In genomic region chr4:59263418-59263817, GRCm38 (mm10) we compare ENCODE assay signal across 23 mouse cellular contexts.
DNase-seq lines count a peak whose midpoint lies in the region; ATAC-seq and TF ChIP-seq lines count a peak whose summit lies in the region.
"Had no signal": no experiment of that assay in that cellular context is flagged by ENCODE, and none has a peak within 500 bp of the region (broad histone marks: within the 10 kb centered on the region; RNA-seq: fewer than 3 reads in every experiment).

No protein-coding gene starts in this region.

- no peaks in the 10 kb centered on the region for H3K36me3 ChIP-seq in heart, adult 2 months (ENCODE audit: control insufficient read depth, insufficient read depth, low read length)
- no peaks in the 10 kb centered on the region for H3K36me3 ChIP-seq in liver, embryonic 14.5 days (replicated peaks; ENCODE audit: control insufficient read depth, insufficient read depth, low read depth)
- peaks cover under 1% of the 10 kb centered on the region for H3K36me3 ChIP-seq in liver, embryonic 12.5 days
- no peaks in the 10 kb centered on the region for H3K36me3 ChIP-seq in hindbrain, postnatal 0 days (ENCODE audit: insufficient read depth, low read length)
- H3K36me3 ChIP-seq: embryonic facial prominence, embryonic 10.5 days had no signal

- H3K4me1 ChIP-seq in heart, adult 2 months (ENCODE audit: control insufficient read depth, insufficient read depth, low read length): peaks cover 1% of the 10 kb centered on the region
- peaks cover 5 to 23% of the 10 kb centered on the region in 2 experiments; a peak in 3 of 4 replicates for H3K4me1 ChIP-seq in liver, embryonic 14.5 days (replicated peaks; ENCODE audit: control insufficient read depth in 2 of 2, insufficient read depth in 2 of 2, low read length in 1 of 2)
- peaks cover 61% of the 10 kb centered on the region for H3K4me1 ChIP-seq in liver, embryonic 12.5 days
- H3K4me1 ChIP-seq in hindbrain, postnatal 0 days (ENCODE audit: insufficient read depth, low read length): no peaks in the 10 kb centered on the region
- H3K4me1 ChIP-seq: embryonic facial prominence, embryonic 10.5 days had no signal

- no peak for DNase-seq in heart, adult 2 months
- no peak for DNase-seq in heart, adult 11 months
- DNase-seq in liver, embryonic 14.5 days (ENCODE audit: low read depth in 3 of 3, low spot score in 3 of 3): no peak
- peak; percentile 60 for DNase-seq in 416B (ENCODE audit: low read depth)
- peak; percentile 36 for DNase-seq in NIH3T3 (ENCODE audit: low read depth)
- no peak for DNase-seq in frontal cortex, postnatal 14 days (ENCODE audit: low spot score in 2 of 2)
- DNase-seq in hindbrain, postnatal 0 days (ENCODE audit: low spot score): no peak
- DNase-seq: adrenal gland, postnatal 10 days; B cell, adult 2 months; cerebellum, adult 11-12 months; cerebellum, postnatal 25 days; forebrain, postnatal 0 days; gastrocnemius, postnatal 10 days; heart, postnatal 10 days; kidney, adult 18-20 months; kidney, postnatal 4 days; liver, embryonic 13.5 days; thymus, postnatal 14 days had no signal

- no peaks in the 10 kb centered on the region for H3K79me2 ChIP-seq in heart, adult 2 months (replicated peaks; ENCODE audit: control insufficient read depth, insufficient read depth, low read length)

- WGBS in heart, adult 2 months: 70% methylated on average over 2 of the region's 2 CpGs
- 42% methylated on average over 2 of the region's 2 CpGs for WGBS in liver, embryonic 14.5 days (ENCODE audit: insufficient replicate concordance)
- 61% methylated on average over 2 of the region's 2 CpGs for WGBS in liver, embryonic 12.5 days (ENCODE audit: insufficient replicate concordance)
- 88% methylated on average over 2 of the region's 2 CpGs for WGBS in hindbrain, postnatal 0 days

- H3K27me3 ChIP-seq in heart, adult 2 months (ENCODE audit: control insufficient read depth, insufficient read depth, low read length): no peaks in the 10 kb centered on the region
- H3K27me3 ChIP-seq in liver, embryonic 14.5 days (ENCODE audit: control insufficient read depth, insufficient read depth, low read length): no peaks in the 10 kb centered on the region
- no peaks in the 10 kb centered on the region for H3K27me3 ChIP-seq in liver, embryonic 12.5 days (replicated peaks)
- no peaks in the 10 kb centered on the region for H3K27me3 ChIP-seq in hindbrain, postnatal 0 days (ENCODE audit: insufficient read depth, low read length)
- H3K27me3 ChIP-seq: liver, embryonic 13.5 days had no signal

- TF ChIP-seq POLR2A in heart, adult 2 months (IDR thresholded peaks at IDR 0.05; ENCODE audit: insufficient read depth, low read depth, low read length): no peak

- no peak overlapping the region for H3K4me2 ChIP-seq in liver, embryonic 14.5 days (ENCODE audit: low read depth)
- H3K4me2 ChIP-seq in liver, embryonic 12.5 days: no peak overlapping the region
- H3K4me2 ChIP-seq in hindbrain, postnatal 0 days (ENCODE audit: low read depth, low read length): no peak overlapping the region
- H3K4me2 ChIP-seq: hindbrain, embryonic 14.5 days; liver, embryonic 13.5 days had no signal

- no peak overlapping the region for H3K9ac ChIP-seq in heart, adult 2 months (ENCODE audit: low read depth, low read length)
- H3K9ac ChIP-seq in liver, embryonic 14.5 days (replicated peaks): no peak overlapping the region
- H3K9ac ChIP-seq in liver, embryonic 12.5 days: no peak overlapping the region
- H3K9ac ChIP-seq in hindbrain, postnatal 0 days (replicated peaks; ENCODE audit: low read length): no peak overlapping the region
- H3K9ac ChIP-seq: forebrain, postnatal 0 days; hindbrain, embryonic 14.5 days; liver, embryonic 13.5 days had no signal

- no peaks in the 10 kb centered on the region for H3K9me3 ChIP-seq in liver, embryonic 14.5 days (ENCODE audit: control insufficient read depth, low read length)
- 0 out of 2 replicates have a peak, but pooled peaks cover 3% of the 10 kb centered on the region for H3K9me3 ChIP-seq in liver, embryonic 12.5 days (replicated peaks)
- H3K9me3 ChIP-seq in hindbrain, postnatal 0 days (ENCODE audit: low read length): no peaks in the 10 kb centered on the region
- H3K9me3 ChIP-seq: embryonic facial prominence, embryonic 10.5 days; liver, embryonic 13.5 days had no signal

- intact Hi-C loops in heart, adult 2 months (cut with DNase I): loop anchor here (5.0 kb wide), 1 partner anchor 166 kb away; no protein-coding TSS in a partner anchor

- peak; percentile 70 for TF ChIP-seq CTCF in heart, adult 2 months (IDR thresholded peaks at IDR 0.05)
- peak; percentile 71 for TF ChIP-seq CTCF in liver, embryonic 14.5 days (IDR thresholded peaks at IDR 0.05; ENCODE audit: low read depth)
- no peak for TF ChIP-seq CTCF in hindbrain, postnatal 0 days (IDR thresholded peaks at IDR 0.05; ENCODE audit: low read depth)

- H3K4me3 ChIP-seq in heart, adult 2 months: no peak overlapping the region
- H3K4me3 ChIP-seq in liver, embryonic 14.5 days (ENCODE audit: insufficient read depth in 1 of 2, low read depth in 2 of 2, low read length in 2 of 2): no peak overlapping the region
- no peak overlapping the region for H3K4me3 ChIP-seq in liver, embryonic 12.5 days
- H3K4me3 ChIP-seq in hindbrain, postnatal 0 days (ENCODE audit: low read length): no peak overlapping the region
- H3K4me3 ChIP-seq: embryonic facial prominence, embryonic 10.5 days; erythroblast, embryonic 14.5 days; liver, embryonic 13.5 days had no signal

- ATAC-seq in liver, embryonic 14.5 days (ENCODE audit: insufficient read depth): no peak
- ATAC-seq in liver, embryonic 12.5 days: no peak; the same call in 1 of the 2 replicates
- ATAC-seq in hindbrain, postnatal 0 days: no peak
- ATAC-seq: forebrain, postnatal 0 days; midbrain, embryonic 16.5 days had no signal

- no peak for TF ChIP-seq EP300 in heart, adult 2 months (IDR thresholded peaks at IDR 0.05; ENCODE audit: insufficient read depth, low read depth, low read length)
- no peak for TF ChIP-seq EP300 in liver, embryonic 14.5 days (IDR thresholded peaks at IDR 0.05; ENCODE audit: low read depth)

- H3K27ac ChIP-seq in heart, adult 2 months: no peak overlapping the region
- H3K27ac ChIP-seq in liver, embryonic 14.5 days: no peak overlapping the region
- H3K27ac ChIP-seq in liver, embryonic 12.5 days: no peak overlapping the region
- no peak overlapping the region for H3K27ac ChIP-seq in hindbrain, postnatal 0 days
- H3K27ac ChIP-seq: embryonic facial prominence, embryonic 10.5 days; hindbrain, embryonic 14.5 days had no signal

Comparison
In these comparisons a context has a peak if more than half of its experiments do, and no peak if none do; other contexts are left out.
1. DNase-seq: peak in 416B (single experiment) and NIH3T3 (single experiment); none in heart, adult 2 months (0 of 2), heart, adult 11 months (single experiment), liver, embryonic 14.5 days (0 of 3), frontal cortex, postnatal 14 days (0 of 2) and hindbrain, postnatal 0 days (single experiment).